Mouse (Mus musculus) left cerebral cortex, adult 11 months (tissue): ENCODE results near the gene Unk.

Experiments
- DNase-seq: peaks from one replicate; pipeline ENCODE4 v3.0.0; 2022; ENCODE audit warnings: low spot score

The Unk gene

GRCm38 (mm10) chr11:116030898-116031845 is 1.1 kb downstream of the Unk start:
- DNase-seq = no peak

GRCm38 (mm10) chr11:116034584-116034983 is 4.5 kb downstream of the Unk start:
- no peak for DNase-seq

- no peak for DNase-seq
Observed at GRCm38 (mm10) chr11:116036671-116037070, 6.5 kb downstream of the Unk start.

- DNase-seq = no peak
Observed at GRCm38 (mm10) chr11:116037826-116038225, 7.7 kb downstream of the Unk start.

- no peak for DNase-seq
Observed at GRCm38 (mm10) chr11:116040593-116040992, 10.5 kb downstream of the Unk start.

GRCm38 (mm10) chr11:116041833-116042232 is 11.7 kb downstream of the Unk start:
- DNase-seq = no peak

GRCm38 (mm10) chr11:116042372-116043138 is 12.4 kb downstream of the Unk start:
- no peak for DNase-seq

GRCm38 (mm10) chr11:116043286-116043685 is 13.2 kb downstream of the Unk start:
- no peak for DNase-seq

- DNase-seq = no peak
Observed at GRCm38 (mm10) chr11:116045173-116045572, 15.1 kb downstream of the Unk start.

- no peak for DNase-seq
Observed at GRCm38 (mm10) chr11:116049610-116050009, 19.5 kb downstream of the Unk start.

- no peak for DNase-seq
Observed at GRCm38 (mm10) chr11:116050196-116050595, 20.1 kb downstream of the Unk start.

- DNase-seq = no peak
Observed at GRCm38 (mm10) chr11:116053510-116054229, 23.5 kb downstream of the Unk start.

- no peak for DNase-seq
Observed at GRCm38 (mm10) chr11:116055873-116056272, 25.8 kb downstream of the Unk start.

- DNase-seq = no peak
Observed at GRCm38 (mm10) chr11:116057237-116057881, 27.2 kb downstream of the Unk start.

- no peak for DNase-seq
Observed at GRCm38 (mm10) chr11:116058022-116058614, 28.0 kb downstream of the Unk start.

- DNase-seq = no peak
Observed at GRCm38 (mm10) chr11:116058868-116059690, 29.0 kb downstream of the Unk start.

GRCm38 (mm10) chr11:116059691-116060025 is 29.5 kb downstream of the Unk start:
- DNase-seq = no peak

- DNase-seq = no peak
Observed at GRCm38 (mm10) chr11:116060596-116060995, 30.5 kb downstream of the Unk start.

- no peak for DNase-seq
Observed at GRCm38 (mm10) chr11:116061641-116062415, 31.7 kb downstream of the Unk start.

- no peak for DNase-seq
Observed at GRCm38 (mm10) chr11:116062521-116062920, 32.4 kb downstream of the Unk start.
